ENCODE assay signal across 8 mouse cellular contexts in genomic region chr19:4283653-4284052, GRCm38 (mm10). TPM values are rescaled to one million over a fixed set of nuclear protein-coding genes. Genes with fewer than 3 reads are reported as not detected.
DNase-seq lines count a peak whose midpoint lies in the region; ATAC-seq and TF ChIP-seq lines count a peak whose summit lies in the region.

No protein-coding gene starts in this region.

- no peak for ATAC-seq in heart, embryonic 16.5 days (replicated peaks; ENCODE audit: extremely low read depth, insufficient read depth, low FRiP score)
- no peak for ATAC-seq in activated CD4-positive, CD25-positive, alpha-beta regulatory T cell, adult 4 months

- peak overlapping the region; percentile 37 for H3K9ac ChIP-seq in CH12.LX (ENCODE audit: insufficient read depth, low read depth)
- H3K9ac ChIP-seq in heart, embryonic 16.5 days (ENCODE audit: low read length), result no peak overlapping the region; the same call in 1 of the 2 replicates

- H3K36me3 ChIP-seq in heart, embryonic 10.5 days, result peaks cover 36% of the 10 kb centered on the region
- peaks cover 47 to 76% of the 10 kb centered on the region in 2 experiments for H3K36me3 ChIP-seq in CH12.LX (replicated peaks in 1 of 2; ENCODE audit: control insufficient read depth in 1 of 2, insufficient read depth in 1 of 2, low read length in 1 of 2)
- peaks cover 30% of the 10 kb centered on the region for H3K36me3 ChIP-seq in heart, embryonic 16.5 days (ENCODE audit: control insufficient read depth, insufficient read depth)
- peaks cover 23% of the 10 kb centered on the region for H3K36me3 ChIP-seq in macrophage (ENCODE audit: inconsistent target)

- no peak for TF ChIP-seq RAD21 in CH12.LX (IDR thresholded peaks at IDR 0.05; ENCODE audit: low read depth, low read length)

- no peaks in the 10 kb centered on the region for H3K9me3 ChIP-seq in heart, embryonic 10.5 days
- peaks cover 13% of the 10 kb centered on the region for H3K9me3 ChIP-seq in CH12.LX (replicated peaks; ENCODE audit: low read length)
- 0 out of 2 replicates have a peak, but pooled peaks cover 3% of the 10 kb centered on the region for H3K9me3 ChIP-seq in heart, embryonic 16.5 days (replicated peaks; ENCODE audit: control insufficient read depth, low read length)

- peak overlapping the region; percentile 18 for H3K4me2 ChIP-seq in CH12.LX (ENCODE audit: insufficient read depth, low read depth, poor library complexity, severe bottlenecking)
- H3K4me2 ChIP-seq in heart, embryonic 16.5 days (ENCODE audit: low read depth, low read length), result peak overlapping the region; percentile 84

- in situ Hi-C loops in CH12.LX (cut with MboI; ENCODE audit: low pct_ligation_motif_present, low pct_unique_long_range_greater_than_20kb, low sequenced_read_pairs), result no loop called here

- no peak for DNase-seq in heart, embryonic 10.5 days (ENCODE audit: low spot score)
- no peak for DNase-seq in heart, postnatal 36 days
- no peak for DNase-seq in CH12.LX (ENCODE audit: extremely low read depth)
- DNase-seq in left cerebral cortex, postnatal 10 days (ENCODE audit: extremely low spot score in 1 of 2, low spot score in 2 of 2), result no peak
- no peak for DNase-seq in ovary, postnatal 36 days (ENCODE audit: low spot score)

- TF ChIP-seq EP300 in CH12.LX (IDR thresholded peaks at IDR 0.05; ENCODE audit: low read length), result no peak

- dilution Hi-C loops in CH12.LX (cut with MboI; ENCODE audit: extremely low pct_ligation_motif_present, extremely low pct_unique_long_range_greater_than_20kb, low sequenced_read_pairs), result no loop called here

- intact Hi-C loops in heart, postnatal 36 days (cut with DNase I), result loop anchor here (1.0 to 2.0 kb wide), 2 partner anchors 23 kb away; partner anchors contain the start of gene Grk2
- intact Hi-C loops in left cerebral cortex, postnatal 10 days (cut with DNase I), result no loop called here

- peak overlapping the region; percentile 74 for H3K4me3 ChIP-seq in heart, embryonic 10.5 days
- H3K4me3 ChIP-seq in CH12.LX (replicated peaks in 1 of 3; ENCODE audit: low read depth in 2 of 3, low read length in 2 of 3, poor library complexity in 1 of 3), result peak overlapping the region in 1 of 3 experiments; percentile 32
- peak overlapping the region; percentile 65 for H3K4me3 ChIP-seq in heart, embryonic 16.5 days (ENCODE audit: low read length)
- H3K4me3 ChIP-seq in macrophage (ENCODE audit: inconsistent target), result no peak overlapping the region; the same call in 1 of the 2 replicates

- TF ChIP-seq POLR2A in CH12.LX (IDR thresholded peaks at IDR 0.05; ENCODE audit: low read depth, low read length), result no peak

- TF ChIP-seq CTCF in CH12.LX (conservative IDR thresholded peaks at IDR 0.05 in 1 of 2, IDR thresholded peaks at IDR 0.05 in 1 of 2; ENCODE audit: low read depth in 2 of 2, low read length in 2 of 2), result no peak

- no peak overlapping the region for H3K27ac ChIP-seq in heart, embryonic 10.5 days
- H3K27ac ChIP-seq in CH12.LX (ENCODE audit: insufficient read depth, low read depth) (peak overlapping the region; percentile 41), macrophage (peak overlapping the region; percentile 86)
- H3K27ac ChIP-seq in heart, embryonic 16.5 days (ENCODE audit: low read length), result no peak overlapping the region; the same call in 1 of the 2 replicates

- peaks cover 19% of the 10 kb centered on the region for H3K27me3 ChIP-seq in heart, embryonic 10.5 days (ENCODE audit: insufficient read depth, poor library complexity, severe bottlenecking)
- H3K27me3 ChIP-seq in CH12.LX (replicated peaks), result no peaks in the 10 kb centered on the region
- no peaks in the 10 kb centered on the region for H3K27me3 ChIP-seq in heart, embryonic 16.5 days (ENCODE audit: control insufficient read depth, insufficient read depth, low read length)

- H3K79me2 ChIP-seq in CH12.LX (replicated peaks; ENCODE audit: control insufficient read depth, extremely low read depth, insufficient read depth, poor library complexity, severe bottlenecking), result peaks cover 14% of the 10 kb centered on the region; the same call in 1 of the 2 replicates
- H3K79me2 ChIP-seq in macrophage (ENCODE audit: inconsistent target), result peaks cover 27% of the 10 kb centered on the region; the same call in 1 of the 2 replicates

- H3K4me1 ChIP-seq in heart, embryonic 10.5 days, result peaks cover 19% of the 10 kb centered on the region
- peaks cover 20 to 67% of the 10 kb centered on the region in 2 experiments for H3K4me1 ChIP-seq in CH12.LX (ENCODE audit: control insufficient read depth in 1 of 2, insufficient read depth in 2 of 2)
- no peaks in the 10 kb centered on the region; the same call in 1 of the 2 replicates for H3K4me1 ChIP-seq in heart, embryonic 16.5 days (ENCODE audit: control insufficient read depth, insufficient read depth, low read length)

- 51% methylated on average over 7 of the region's 7 CpGs for WGBS in heart, embryonic 10.5 days
- WGBS in heart, embryonic 16.5 days, result 46% methylated on average over 7 of the region's 7 CpGs
- WGBS in macrophage (ENCODE audit: missing documents), result 2% methylated on average over 6 of the region's 7 CpGs

TF ChIP-seq in CH12.LX, 34 proteins besides CTCF, POLR2A, EP300 and RAD21:
- TF ChIP-seq IRF4 (IDR thresholded peaks at IDR 0.05; ENCODE audit: low read depth, low read length), result no peak
- TF ChIP-seq POLR2AphosphoS2 (IDR thresholded peaks at IDR 0.05; ENCODE audit: low read depth, low read length), result no peak
- TF ChIP-seq ZNF384 (IDR thresholded peaks at IDR 0.05; ENCODE audit: low read depth, low read length), result no peak

RNA-seq across cellular contexts. Expression of gene Ankrd13d, which starts 0.7 kb away (rescaled TPM):
- 1.9 and 3.6 TPM in 2 replicates for polyA plus RNA-seq in heart, embryonic 10.5 days (2016; fragmentation: Nextera tagmentation; extraction: Ambion mirVana)
- under 1 TPM; 0.51 to 0.80 TPM for total RNA-seq in heart, postnatal 36 days (2021)
- 53.6 and 55.1 TPM in 2 replicates for total RNA-seq in CH12.LX (2012; rRNA removed)
- total RNA-seq in CH12.LX (2014; rRNA removed), result 3.8 and 5.6 TPM in 2 replicates
- polyA plus RNA-seq in CH12.LX (2012; ENCODE audit: insufficient read length, low read depth), result 13.2 and 17.3 TPM in 2 replicates
- 1.4 and 2.4 TPM in 2 replicates for polyA plus RNA-seq in heart, embryonic 16.5 days (2015; fragmentation: Nextera tagmentation; extraction: Ambion mirVana)
- total RNA-seq in macrophage (2018; cell fraction: chromatin; rRNA removed), result 10 to 100 TPM in 24 of 26 experiments, 1 to 10 TPM in 2; 4.3 to 65.5 (median 36.8) TPM
- 10 to 100 TPM in 2 of 26 experiments, 1 to 10 TPM in 24; 3.6 to 10.8 (median 7.2) TPM for total RNA-seq in macrophage (2018; cell fraction: cytosol; rRNA removed)
- 10 to 100 TPM in 20 of 26 experiments, 1 to 10 TPM in 6; 5.6 to 36.3 (median 20.3) TPM for total RNA-seq in macrophage (2018; cell fraction: nucleus; rRNA removed)
- polyA plus RNA-seq in macrophage (2018), result 3.2 to 8.1 TPM (median 5.6 TPM) in 3 replicates
- total RNA-seq in left cerebral cortex, postnatal 10 days (2021), result 10 to 100 TPM; 87.8 to 91.7 TPM
- 1 to 10 TPM; 1.5 to 2.1 TPM for polyA plus RNA-seq in activated CD4-positive, CD25-positive, alpha-beta regulatory T cell, adult 4 months (2017; shearing (Covaris generic))

RNA-seq across cellular contexts. Expression of gene Ssh3, which starts 14.7 kb away (rescaled TPM):
- polyA plus RNA-seq in heart, embryonic 10.5 days (2016; fragmentation: Nextera tagmentation; extraction: Ambion mirVana), result 2.9 and 3.5 TPM in 2 replicates
- 1 to 10 TPM; 7.2 to 8.6 TPM for total RNA-seq in heart, postnatal 36 days (2021)
- 30.0 and 33.4 TPM in 2 replicates for total RNA-seq in CH12.LX (2012; rRNA removed)
- 5.6 and 6.9 TPM in 2 replicates for total RNA-seq in CH12.LX (2014; rRNA removed)
- polyA plus RNA-seq in CH12.LX (2012; ENCODE audit: insufficient read length, low read depth), result 12.3 and 13.2 TPM in 2 replicates
- polyA plus RNA-seq in heart, embryonic 16.5 days (2015; fragmentation: Nextera tagmentation; extraction: Ambion mirVana), result 8.3 and 11.6 TPM in 2 replicates
- total RNA-seq in macrophage (2018; cell fraction: chromatin; rRNA removed), result 100 to 1,000 TPM; 162 to 687 (median 390) TPM
- 10 to 100 TPM; 40.4 to 92.6 (median 62.0) TPM for total RNA-seq in macrophage (2018; cell fraction: cytosol; rRNA removed)
- total RNA-seq in macrophage (2018; cell fraction: nucleus; rRNA removed), result 100 to 1,000 TPM; 117 to 367 (median 243) TPM
- 32.6 to 83.1 TPM (median 36.6 TPM) in 3 replicates for polyA plus RNA-seq in macrophage (2018)
- 10 to 100 TPM; 49.5 to 55.1 TPM for total RNA-seq in left cerebral cortex, postnatal 10 days (2021)
- polyA plus RNA-seq in activated CD4-positive, CD25-positive, alpha-beta regulatory T cell, adult 4 months (2017; shearing (Covaris generic)), result 10 to 100 TPM in 1 of 2 experiments, 1 to 10 TPM in 1; 8.8 to 11.4 TPM

RNA-seq across cellular contexts. Expression of gene Grk2, which starts 22.4 kb away (rescaled TPM):
- polyA plus RNA-seq in heart, embryonic 10.5 days (2016; fragmentation: Nextera tagmentation; extraction: Ambion mirVana), result 12.0 and 16.5 TPM in 2 replicates
- total RNA-seq in heart, postnatal 36 days (2021), result 10 to 100 TPM; 47.5 to 50.4 TPM
- total RNA-seq in CH12.LX (2012; rRNA removed) (196 and 203 TPM in 2 replicates), CH12.LX (2014; rRNA removed) (118 and 119 TPM in 2 replicates)
- polyA plus RNA-seq in CH12.LX (2012; ENCODE audit: insufficient read length, low read depth) (191 and 193 TPM in 2 replicates), macrophage (2018) (131 to 143 TPM (median 139 TPM) in 3 replicates)
- 11.8 and 15.5 TPM in 2 replicates for polyA plus RNA-seq in heart, embryonic 16.5 days (2015; fragmentation: Nextera tagmentation; extraction: Ambion mirVana)
- 100 to 1,000 TPM in 22 of 26 experiments, 10 to 100 TPM in 4; 41.9 to 659 (median 281) TPM for total RNA-seq in macrophage (2018; cell fraction: chromatin; rRNA removed)
- 100 to 1,000 TPM; 101 to 237 (median 164) TPM for total RNA-seq in macrophage (2018; cell fraction: cytosol; rRNA removed)
- 100 to 1,000 TPM in 22 of 26 experiments, 10 to 100 TPM in 4; 56.2 to 342 (median 204) TPM for total RNA-seq in macrophage (2018; cell fraction: nucleus; rRNA removed)
- total RNA-seq in left cerebral cortex, postnatal 10 days (2021), result 100 to 1,000 TPM; 146 to 154 TPM
- polyA plus RNA-seq in activated CD4-positive, CD25-positive, alpha-beta regulatory T cell, adult 4 months (2017; shearing (Covaris generic)), result 100 to 1,000 TPM in 1 of 2 experiments, 10 to 100 TPM in 1; 83.4 to 101 TPM

RNA-seq across cellular contexts. Expression of gene Pold4, which starts 52.0 kb away (rescaled TPM):
- 15.5 and 18.7 TPM in 2 replicates for polyA plus RNA-seq in heart, embryonic 10.5 days (2016; fragmentation: Nextera tagmentation; extraction: Ambion mirVana)
- total RNA-seq in heart, postnatal 36 days (2021), result 10 to 100 TPM; 11.9 to 13.7 TPM
- total RNA-seq in CH12.LX (2012; rRNA removed) (35.0 and 53.4 TPM in 2 replicates), CH12.LX (2014; rRNA removed) (61.5 and 76.4 TPM in 2 replicates)
- polyA plus RNA-seq in CH12.LX (2012; ENCODE audit: insufficient read length, low read depth) (35.1 and 36.8 TPM in 2 replicates), macrophage (2018) (33.8 to 76.3 TPM (median 47.8 TPM) in 3 replicates)
- 22.6 and 24.9 TPM in 2 replicates for polyA plus RNA-seq in heart, embryonic 16.5 days (2015; fragmentation: Nextera tagmentation; extraction: Ambion mirVana)
- total RNA-seq in macrophage (2018; cell fraction: chromatin; rRNA removed), result 10 to 100 TPM in 6 of 26 experiments, 1 to 10 TPM in 20; 2.3 to 16.2 (median 6.8) TPM
- total RNA-seq in macrophage (2018; cell fraction: cytosol; rRNA removed), result 10 to 100 TPM; 32.6 to 53.1 (median 46.7) TPM
- total RNA-seq in macrophage (2018; cell fraction: nucleus; rRNA removed), result 10 to 100 TPM in 19 of 26 experiments, 1 to 10 TPM in 7; 4.9 to 32.7 (median 13.5) TPM
- 10 to 100 TPM; 12.8 to 16.2 TPM for total RNA-seq in left cerebral cortex, postnatal 10 days (2021)
- polyA plus RNA-seq in activated CD4-positive, CD25-positive, alpha-beta regulatory T cell, adult 4 months (2017; shearing (Covaris generic)), result 100 to 1,000 TPM; 117 to 151 TPM

Comparison
In these comparisons a context has a peak if more than half of its experiments do, and no peak if none do; other contexts are left out.
1. H3K27ac ChIP-seq: peak in CH12.LX (single experiment) and macrophage (single experiment); none in heart, embryonic 10.5 days (single experiment) and heart, embryonic 16.5 days (single experiment).